Mouse (Mus musculus) left cerebral cortex, postnatal 36 days (tissue): ENCODE measurements at regions not wholly inside any gene's neighbourhood (a gene's known extent, or its start where the extent isn't known, plus 50 kb on each side); places are given as distances from the start of the nearest gene placed in this dataset.

Source experiments
- DNase-seq, 2 experiments: peaks; one replicate each; pipeline ENCODE4 v3.0.0; 2021 to 2022; ENCODE audit warnings: low spot score in 2 of 2, mixed read lengths in 1 of 2
- intact Hi-C: fragments of 180-260 bp; cut with DNase I; formaldehyde crosslinking; loops from one replicate; pipeline ENCODE4 v1.15.1; 2025

- no peak for DNase-seq
- intact Hi-C loops, result no loop called here
Observed at GRCm38 (mm10) chr16:71923111-71923510, 385.0 kb upstream of the Robo1 start.

- intact Hi-C loops, result no loop called here
- DNase-seq, result no peak
Observed at GRCm38 (mm10) chr16:71944165-71944564, 363.9 kb upstream of the Robo1 start.

GRCm38 (mm10) chr16:71944846-71945245 lies 363.3 kb upstream of the Robo1 start:
- intact Hi-C loops, result no loop called here
- no peak for DNase-seq

- DNase-seq, result no peak
- intact Hi-C loops, result no loop called here
Observed at GRCm38 (mm10) chr16:71952879-71953406, 355.2 kb upstream of the Robo1 start.

GRCm38 (mm10) chr16:71963579-71963978 lies 344.5 kb upstream of the Robo1 start:
- no peak for DNase-seq

GRCm38 (mm10) chr16:71973811-71974210 lies 334.3 kb upstream of the Robo1 start:
- no peak for DNase-seq
- intact Hi-C loops, result no loop called here

More at GRCm38 (mm10) chr16:71963579-71963978, 344.5 kb upstream of the Robo1 start:
- intact Hi-C loops, result no loop called here

GRCm38 (mm10) chr16:71997634-71998278 lies 310.4 kb upstream of the Robo1 start:
- no peak for DNase-seq
- intact Hi-C loops, result no loop called here

- peak; percentile 15 to 34 for DNase-seq
- intact Hi-C loops, result no loop called here
Observed at GRCm38 (mm10) chr16:72027404-72028215, 280.5 kb upstream of the Robo1 start.

- DNase-seq, result no peak
- intact Hi-C loops, result no loop called here
Observed at GRCm38 (mm10) chr16:72028216-72028610, 279.9 kb upstream of the Robo1 start.

- peak; percentile 19 to 43 for DNase-seq
- intact Hi-C loops, result no loop called here
Observed at GRCm38 (mm10) chr16:72028798-72029197, 279.3 kb upstream of the Robo1 start.

- intact Hi-C loops, result no loop called here
- DNase-seq, result no peak
Observed at GRCm38 (mm10) chr16:72029273-72029672, 278.8 kb upstream of the Robo1 start.

GRCm38 (mm10) chr16:72068254-72068653 lies 239.9 kb upstream of the Robo1 start:
- DNase-seq, result no peak
- intact Hi-C loops, result no loop called here

- intact Hi-C loops, result no loop called here
- no peak for DNase-seq
Observed at GRCm38 (mm10) chr16:72069581-72069980, 238.5 kb upstream of the Robo1 start.

GRCm38 (mm10) chr16:72071756-72072471 lies 236.2 kb upstream of the Robo1 start:
- intact Hi-C loops, result no loop called here
- DNase-seq, result no peak

GRCm38 (mm10) chr16:72085181-72085580 lies 222.9 kb upstream of the Robo1 start:
- intact Hi-C loops, result no loop called here
- no peak for DNase-seq

- intact Hi-C loops, result no loop called here
- DNase-seq, result no peak
Observed at GRCm38 (mm10) chr16:72088053-72088452, 220.1 kb upstream of the Robo1 start.

- DNase-seq, result no peak
- intact Hi-C loops, result no loop called here
Observed at GRCm38 (mm10) chr16:72088916-72089315, 219.2 kb upstream of the Robo1 start.
